Mouse (Mus musculus): ENCODE results near the gene Ttc21a.

GRCm38 (mm10) chr9:119951388-119951787, 14.0 kb downstream of the Ttc21a start:
- TF ChIP-seq TAL1 (IDR thresholded peaks at IDR 0.05; ENCODE audit: low read length) (no peak), GATA1 (IDR thresholded peaks at IDR 0.05; ENCODE audit: low read length) (no peak)

Measured in erythroblast, embryonic 14.5 days (primary cell).